Mouse (Mus musculus): Measurements from ENCODE around the gene Tom1l2. TPM values are rescaled to one million over a fixed set of nuclear protein-coding genes. Genes with fewer than 3 reads are reported as not detected.

Gene Tom1l2
- polyA plus RNA-seq (2021; fragmentation: Nextera tagmentation): 66.6 and 71.8 TPM in 2 replicates
- long read RNA-seq, experiment 1, full-length matches to known transcripts: 20 of 78 reads
- long read RNA-seq, experiment 1, partial matches to known transcripts: 6 of 78 reads
- long read RNA-seq, experiment 1, other reads (novel, unspliced or antisense): 52 of 78 reads
- long read RNA-seq, experiment 2, full-length matches to known transcripts: 312 of 558 reads
- long read RNA-seq, experiment 2, partial matches to known transcripts: 23 of 558 reads
- long read RNA-seq, experiment 2, other reads (novel, unspliced or antisense): 223 of 558 reads

GRCm38 (mm10) chr11:60352559-60353411, at the start of gene Tom1l2, which contains the start of gene Drc3:
TSS of gene Tom1l2 (minus strand) at chr11:60352905.
TSS of gene Drc3 (plus strand) at chr11:60353329.

GRCm38 (mm10) chr11:60222469-60223236, 130.1 kb downstream of the Tom1l2 start, which contains the start of gene Srebf1:
TSS of gene Srebf1 (minus strand) at chr11:60222581.

Small RNA genes within 50 kb of the gene (microRNA-seq; reads per million reads assigned to microRNA genes)
- gene Gm27711: not detected
- not detected for gene Mir6921
- 0.86 reads per million for gene Mir6922

Other genes starting within 250 kb of the Tom1l2 start
- gene Rai1, start 247.9 kb downstream of the Tom1l2 start, polyA plus RNA-seq (2021; fragmentation: Nextera tagmentation): 20.3 and 22.4 TPM in 2 replicates
- gene Srebf1, start 130.3 kb downstream of the Tom1l2 start, polyA plus RNA-seq (2021; fragmentation: Nextera tagmentation): 15.7 and 16.7 TPM in 2 replicates
- 9.0 and 12.4 TPM in 2 replicates for gene Drc3, start 424 bp upstream of the Tom1l2 start, polyA plus RNA-seq (2021; fragmentation: Nextera tagmentation)
- 35.2 and 42.9 TPM in 2 replicates for gene Gid4, start 64.2 kb upstream of the Tom1l2 start, polyA plus RNA-seq (2021; fragmentation: Nextera tagmentation)
- 23.8 and 25.6 TPM in 2 replicates for gene Atpaf2, start 65.6 kb upstream of the Tom1l2 start, polyA plus RNA-seq (2021; fragmentation: Nextera tagmentation)
- 54.6 and 59.3 TPM in 2 replicates for gene Drg2, start 101.7 kb upstream of the Tom1l2 start, polyA plus RNA-seq (2021; fragmentation: Nextera tagmentation)
- gene Myo15, start 116.4 kb upstream of the Tom1l2 start, polyA plus RNA-seq (2021; fragmentation: Nextera tagmentation): 0.04 and 0.06 TPM in 2 replicates
- gene Alkbh5, start 183.5 kb upstream of the Tom1l2 start, polyA plus RNA-seq (2021; fragmentation: Nextera tagmentation): 25.1 and 36.0 TPM in 2 replicates

Measured in layer of hippocampus, adult 6 months (tissue).